Mouse (Mus musculus) forebrain, postnatal 0 days (tissue): ENCODE results near the gene Lactb. TPM values are rescaled to one million over a fixed set of nuclear protein-coding genes. Genes with fewer than 3 reads are reported as not detected.

Experiments
- ATAC-seq: fragments of 200-750 bp; cut with Nextera tagmentation; 2 replicates; pipeline ENCODE4 v1.8.0; 2017; ENCODE audit warnings: mild to moderate bottlenecking, moderate library complexity
- DNase-seq: peaks from one replicate; pipeline ENCODE4 v3.0.0-alpha.2; 2015
- H3K27ac ChIP-seq: fragments of 300-500 bp; sonication (generic); 2 replicates; pipeline ENCODE4 v1.5.1; 2014; ENCODE audit warnings: low read depth, mild to moderate bottlenecking, antibody characterized with exemption, low read length, moderate library complexity, mixed read lengths
- H3K27me3 ChIP-seq: fragments of 300-500 bp; sonication (generic); 2 replicates; pipeline ENCODE4 v1.6.1; 2014; ENCODE audit warnings: mild to moderate bottlenecking, low read length, mixed read lengths; ENCODE audit not compliant: insufficient read depth
- H3K36me3 ChIP-seq: fragments of 300-500 bp; sonication (generic); 2 replicates; pipeline ENCODE4 v1.6.1; 2014; ENCODE audit warnings: mild to moderate bottlenecking, moderate library complexity; ENCODE audit not compliant: insufficient read depth
- H3K4me1 ChIP-seq: fragments of 300-500 bp; sonication (generic); 2 replicates; pipeline ENCODE4 v1.6.1; 2014; ENCODE audit warnings: antibody characterized with exemption; ENCODE audit not compliant: insufficient read depth
- H3K4me2 ChIP-seq: fragments of 300-500 bp; sonication (generic); 2 replicates; pipeline ENCODE4 v1.6.1; 2014; ENCODE audit warnings: low read depth, mild to moderate bottlenecking, moderate library complexity
- H3K4me3 ChIP-seq: fragments of 300-500 bp; sonication (generic); 2 replicates; pipeline ENCODE4 v1.5.1; 2014; ENCODE audit warnings: low read depth, low read length, mixed read lengths
- H3K9ac ChIP-seq: fragments of 300-500 bp; sonication (generic); 2 replicates; pipeline ENCODE4 v1.6.1; 2014; ENCODE audit warnings: mild to moderate bottlenecking
- H3K9me3 ChIP-seq: fragments of 300-500 bp; sonication (generic); 2 replicates; pipeline ENCODE4 v1.6.1; 2016; ENCODE audit warnings: low read length
- CTCF ChIP-seq: sonication (generic); IDR thresholded peaks from 2 replicates; pipeline ENCODE4 v1.5.1; 2016; ENCODE audit warnings: antibody characterized with exemption, control low read depth, low read depth
- WGBS: fragments of 180-500 bp; shearing (Covaris S2); extraction: QIAGEN DNeasy Blood & Tissue Kit; methylation state at CpG from one replicate; pipeline ENCODE4 v1.1.7; 2014; 5-methylcytosine and 5-hydroxymethylcytosine counted together
- polyA plus RNA-seq: library from polyadenylated mRNA; unstranded; fragments of >200 nt; fragmentation: Nextera tagmentation; extraction: Ambion mirVana; gene quantifications from 2 replicates; pipeline ENCODE4 v1.2.1, GENCODE M21; 2015
- total RNA-seq: library from RNA; depleted of rRNA; stranded (reverse); fragments of >200 nt; gene quantifications from 2 replicates; pipeline ENCODE4 v1.2.3, GENCODE M21; 2014

Gene Lactb
- total and polyA plus RNA-seq, 2 experiments from 2014 or later, result 12.2 to 20.3 TPM

- TF ChIP-seq CTCF, result no peak
- 79% methylated on average over 8 of the region's 8 CpGs for WGBS
These were observed 16.6 kb upstream of the Lactb start for GRCm38 (mm10) chr9:66991750-66992410.

GRCm38 (mm10) chr9:66991021-66991749, 15.9 kb upstream of the Lactb start:
- Histone ChIP-seq H3K4me2 (no peak overlapping the region), H3K27ac (no peak overlapping the region), H3K36me3 (no peaks in the 10 kb centered on the region), H3K9me3 (no peaks in the 10 kb centered on the region), H3K4me3 (no peak overlapping the region), H3K27me3 (no peaks in the 10 kb centered on the region), H3K4me1 (no peaks in the 10 kb centered on the region), H3K9ac (no peak overlapping the region)
- TF ChIP-seq CTCF, result no peak
- 58% methylated on average over 9 of the region's 9 CpGs for WGBS
- ATAC-seq, result no peak
- no peak for DNase-seq

More at GRCm38 (mm10) chr9:66991750-66992410, 16.6 kb upstream of the Lactb start:
- no peak for ATAC-seq
- no peak overlapping the region for H3K27ac ChIP-seq
- H3K4me2 ChIP-seq, result no peak overlapping the region
- no peaks in the 10 kb centered on the region for H3K9me3 ChIP-seq
- no peak overlapping the region for H3K9ac ChIP-seq
- H3K27me3 ChIP-seq, result no peaks in the 10 kb centered on the region
- H3K4me1 ChIP-seq, result no peaks in the 10 kb centered on the region
- H3K36me3 ChIP-seq, result no peaks in the 10 kb centered on the region
- no peak overlapping the region for H3K4me3 ChIP-seq
- no peak for DNase-seq

- no peak overlapping the region for H3K9ac ChIP-seq
- no peaks in the 10 kb centered on the region for H3K4me1 ChIP-seq
- H3K4me3 ChIP-seq, result no peak overlapping the region
- no peak overlapping the region for H3K4me2 ChIP-seq
- TF ChIP-seq CTCF, result no peak
- no peaks in the 10 kb centered on the region for H3K27me3 ChIP-seq
- no peaks in the 10 kb centered on the region for H3K36me3 ChIP-seq
- 89% methylated on average over 5 of the region's 5 CpGs for WGBS
- ATAC-seq (no peak), DNase-seq (no peak)
- H3K9me3 ChIP-seq, result no peaks in the 10 kb centered on the region
- H3K27ac ChIP-seq, result no peak overlapping the region
These were observed 14.8 kb upstream of the Lactb start for GRCm38 (mm10) chr9:66990046-66990445.

- no peak overlapping the region for H3K27ac ChIP-seq
- 79% methylated on average over 6 of the region's 6 CpGs for whole genome bisulfite sequencing
These were observed 14.3 kb upstream of the Lactb start for GRCm38 (mm10) chr9:66989581-66989980.

GRCm38 (mm10) chr9:66988888-66989414, 13.7 kb upstream of the Lactb start:
- H3K27ac ChIP-seq, result no peak overlapping the region
- no peak for ATAC-seq
- no peak overlapping the region for H3K9ac ChIP-seq
- no peaks in the 10 kb centered on the region for H3K27me3 ChIP-seq
- TF ChIP-seq CTCF, result no peak
- H3K36me3 ChIP-seq, result no peaks in the 10 kb centered on the region
- no peak overlapping the region for H3K4me3 ChIP-seq
- DNase-seq, result no peak
- WGBS, result 53% methylated on average over 6 of the region's 6 CpGs
- no peaks in the 10 kb centered on the region for H3K9me3 ChIP-seq
- H3K4me2 ChIP-seq, result no peak overlapping the region
- H3K4me1 ChIP-seq, result no peaks in the 10 kb centered on the region

More at GRCm38 (mm10) chr9:66989581-66989980, 14.3 kb upstream of the Lactb start:
- Histone ChIP-seq H3K27me3 (no peaks in the 10 kb centered on the region), H3K9ac (no peak overlapping the region), H3K36me3 (no peaks in the 10 kb centered on the region), H3K4me3 (no peak overlapping the region), H3K4me1 (no peaks in the 10 kb centered on the region), H3K4me2 (no peak overlapping the region), H3K9me3 (no peaks in the 10 kb centered on the region)
- no peak for ATAC-seq
- DNase-seq, result no peak
- TF ChIP-seq CTCF, result no peak

- Histone ChIP-seq H3K27ac (no peak overlapping the region), H3K27me3 (no peaks in the 10 kb centered on the region), H3K9ac (no peak overlapping the region), H3K4me1 (no peaks in the 10 kb centered on the region), H3K36me3 (no peaks in the 10 kb centered on the region), H3K4me3 (no peak overlapping the region), H3K4me2 (no peak overlapping the region), H3K9me3 (no peaks in the 10 kb centered on the region)
- 61% methylated on average over 11 of the region's 11 CpGs for WGBS
- no peak for DNase-seq
- ATAC-seq, result no peak
- TF ChIP-seq CTCF, result no peak
These were observed 13.1 kb upstream of the Lactb start for GRCm38 (mm10) chr9:66988198-66988887.
